Mouse (Mus musculus): Measurements from ENCODE around the gene Tmem145. TPM values are rescaled to one million over a fixed set of nuclear protein-coding genes. Genes with fewer than 3 reads are reported as not detected.
"Not testable (repeated sequence)": the region's sequence is repeated elsewhere in the genome, so short reads cannot be mapped to it uniquely, and the experiment has no call there.

Gene Tmem145
- total RNA-seq (2022), result under 1 TPM in 1 of 4 experiments, not detected in 3; 0.14 TPM

DNA sequence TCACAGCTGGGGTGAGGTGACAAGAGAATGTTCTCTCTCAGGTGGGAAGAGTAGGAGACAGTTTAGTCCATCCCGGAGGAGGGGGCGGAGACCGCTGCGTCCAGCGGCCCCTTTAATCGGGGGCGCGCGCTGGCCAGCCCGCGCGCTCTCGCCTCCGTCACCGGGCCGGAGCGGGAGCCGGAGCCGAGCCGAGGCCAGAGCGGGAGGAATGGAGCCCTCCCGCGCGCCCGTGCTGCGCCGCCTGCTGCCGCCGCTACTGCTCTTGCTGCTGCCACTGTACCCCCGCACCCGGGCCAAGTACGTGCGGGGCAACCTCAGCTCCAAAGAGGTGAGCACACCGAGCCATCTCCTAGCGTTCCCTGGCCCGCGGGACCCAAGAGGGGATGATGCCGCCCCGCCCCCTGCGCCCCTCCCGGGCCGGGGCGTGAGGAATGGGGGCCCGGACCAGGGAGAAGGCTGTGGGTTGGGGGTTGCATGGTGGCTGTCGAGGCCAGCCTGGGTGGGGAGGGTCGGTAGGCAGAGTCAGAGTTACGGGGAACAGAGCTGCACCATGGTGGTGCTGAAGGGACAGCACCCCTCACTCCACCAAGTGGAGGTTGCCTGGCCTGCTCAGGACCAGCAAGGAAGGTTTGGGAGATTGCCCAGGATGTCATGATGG lies at the start of gene Tmem145:
Tmem145 (plus strand) TSS at position 151 of the 658 bp plus-strand sequence.
- DNase-seq (ENCODE audit: low spot score), result no peak

DNA sequence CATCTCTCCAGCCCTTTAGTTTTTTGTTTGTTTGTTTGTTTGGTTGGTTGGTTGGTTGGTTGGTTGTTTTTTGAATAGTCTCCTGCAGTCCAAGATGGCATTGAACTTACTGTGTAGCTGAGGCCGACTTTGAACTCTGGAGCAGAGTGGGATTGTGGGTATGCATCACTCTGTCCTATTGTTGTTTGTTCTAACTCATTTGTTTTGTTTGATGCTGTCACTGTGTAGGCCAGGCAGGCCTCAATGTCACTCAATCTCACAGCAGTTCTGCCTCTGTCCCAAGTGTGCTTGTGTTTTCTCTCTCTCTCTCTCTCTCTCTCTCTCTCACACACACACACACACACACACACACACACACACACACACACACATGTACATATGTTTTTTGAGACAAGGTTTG lies 44.0 kb upstream of the Tmem145 start:
- no peak for DNase-seq (ENCODE audit: low spot score)

DNA sequence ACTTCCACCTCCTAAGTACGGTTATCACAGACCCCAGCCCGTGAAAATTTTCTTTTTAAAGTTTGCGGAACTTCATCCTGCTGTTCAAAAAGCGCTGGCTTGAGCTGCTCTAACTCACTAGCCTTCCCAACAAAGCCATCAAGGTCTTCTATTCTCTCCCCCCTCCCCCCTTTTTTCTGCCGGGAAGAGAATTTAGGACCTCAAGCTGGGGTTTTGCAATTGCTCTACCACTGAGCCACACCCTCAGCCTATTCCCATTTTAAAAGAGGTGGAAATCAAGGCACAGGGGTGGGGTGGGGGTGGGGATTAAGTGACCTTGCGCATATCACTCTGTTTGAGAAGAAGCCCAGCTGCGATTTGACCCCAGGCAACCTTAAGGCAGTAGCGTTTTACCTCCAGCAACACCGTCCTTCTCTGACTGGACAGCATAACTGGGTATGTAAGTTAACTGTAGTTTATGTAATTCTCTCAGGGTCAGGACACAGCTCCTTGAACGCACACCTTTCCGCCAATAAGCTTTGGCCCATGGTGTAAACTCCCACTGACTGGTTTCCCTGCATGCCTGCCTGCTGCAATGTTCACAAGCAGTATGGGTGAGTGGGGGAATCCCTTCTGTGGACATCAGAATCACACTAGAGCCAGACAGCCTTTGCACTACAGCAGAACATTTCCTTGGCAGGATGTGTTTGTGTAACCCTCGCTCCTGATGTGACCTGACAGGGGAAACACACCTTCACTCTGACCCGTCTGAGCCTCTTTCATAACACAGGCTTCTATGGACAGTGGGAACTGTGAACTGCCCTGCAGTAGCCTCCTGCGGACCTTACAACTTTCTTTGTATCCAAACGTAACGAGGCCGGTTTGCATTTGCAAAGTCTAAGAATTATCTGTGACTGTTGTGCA lies 41.7 kb upstream of the Tmem145 start:
- DNase-seq (ENCODE audit: low spot score), result no peak

DNA sequence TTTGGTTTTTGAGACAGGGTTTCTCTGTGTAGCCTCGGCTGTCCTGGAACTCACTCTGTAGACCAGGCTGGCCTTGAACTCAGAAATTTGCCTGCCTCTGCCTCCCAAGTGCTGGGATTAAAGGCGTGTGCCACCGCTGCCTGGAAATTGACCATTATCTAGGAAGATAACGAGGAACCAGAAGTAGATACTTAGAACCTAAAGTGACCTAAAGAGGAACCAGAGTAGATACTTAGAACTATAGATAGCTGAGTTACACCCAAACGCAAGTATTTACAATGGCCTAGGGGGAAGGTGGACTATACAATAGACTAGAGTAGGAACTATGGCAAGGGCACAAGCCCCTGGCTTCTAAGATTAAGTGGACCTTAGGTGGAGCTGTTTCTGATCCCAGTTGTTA lies 40.2 kb upstream of the Tmem145 start:
- not testable (repeated sequence) for DNase-seq (ENCODE audit: low spot score)

DNA sequence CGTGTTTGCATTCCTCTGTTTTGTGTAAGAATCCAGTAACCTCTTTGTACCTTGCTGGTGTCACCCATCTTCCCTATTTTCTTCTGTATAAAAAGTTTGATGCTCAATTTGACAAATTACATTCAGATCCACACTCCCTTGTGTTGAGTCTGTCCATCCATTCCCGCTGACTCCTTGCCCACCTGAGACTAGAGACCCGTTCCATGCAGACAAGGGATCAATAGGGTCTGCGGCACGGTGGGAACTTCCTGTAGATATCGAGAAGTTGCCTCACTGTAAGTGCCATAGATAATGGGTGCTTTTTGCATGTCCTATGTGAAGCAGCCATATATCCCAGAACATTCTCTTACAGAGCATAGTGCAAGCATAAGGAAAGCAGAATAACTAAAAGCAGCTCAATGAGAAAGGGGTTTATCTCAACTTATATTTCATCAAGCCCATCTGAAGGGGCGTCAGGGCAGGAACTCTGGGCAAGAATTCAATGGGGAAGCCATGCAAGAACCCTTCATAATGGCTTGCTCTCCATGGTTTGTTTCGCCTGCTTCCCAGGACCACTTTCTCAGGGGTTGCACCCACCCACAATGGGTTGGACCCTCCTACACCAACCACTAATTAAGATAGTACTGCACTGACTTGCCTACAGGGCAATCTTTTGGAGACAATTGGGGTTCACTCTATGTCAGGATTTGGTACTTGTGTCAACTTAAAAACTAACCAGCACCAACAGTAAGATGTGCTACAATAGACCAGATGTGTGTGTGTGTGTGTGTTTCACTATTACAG lies 39.5 kb upstream of the Tmem145 start:
- DNase-seq (ENCODE audit: low spot score), result no peak

DNA sequence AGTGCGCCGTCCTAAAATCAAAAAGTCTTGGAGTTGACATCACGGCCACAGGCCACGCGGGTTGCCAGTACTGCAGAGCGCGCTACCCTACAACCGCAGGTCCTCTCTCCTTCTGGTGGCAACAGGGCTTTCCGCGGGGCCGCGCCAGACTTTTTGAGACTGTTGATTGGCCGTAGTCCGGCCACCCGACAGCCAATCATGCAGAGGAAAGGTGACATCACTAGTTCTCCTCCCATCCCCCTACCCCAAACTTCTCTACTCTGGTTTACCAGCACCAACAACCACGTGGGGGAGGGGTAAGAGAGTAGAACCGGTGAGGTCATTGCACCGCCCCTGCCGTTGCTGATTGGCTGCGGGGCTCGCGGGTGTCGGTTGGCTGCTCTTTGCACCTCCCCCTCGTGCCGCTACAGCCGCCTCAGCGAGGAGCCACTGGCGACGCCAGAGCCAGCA lies 38.6 kb upstream of the Tmem145 start, which contains the start of gene Cic:
Cic (plus strand) TSS at position 404 of the 450 bp plus-strand sequence.
- DNase-seq (ENCODE audit: low spot score), result peak; percentile 99

DNA sequence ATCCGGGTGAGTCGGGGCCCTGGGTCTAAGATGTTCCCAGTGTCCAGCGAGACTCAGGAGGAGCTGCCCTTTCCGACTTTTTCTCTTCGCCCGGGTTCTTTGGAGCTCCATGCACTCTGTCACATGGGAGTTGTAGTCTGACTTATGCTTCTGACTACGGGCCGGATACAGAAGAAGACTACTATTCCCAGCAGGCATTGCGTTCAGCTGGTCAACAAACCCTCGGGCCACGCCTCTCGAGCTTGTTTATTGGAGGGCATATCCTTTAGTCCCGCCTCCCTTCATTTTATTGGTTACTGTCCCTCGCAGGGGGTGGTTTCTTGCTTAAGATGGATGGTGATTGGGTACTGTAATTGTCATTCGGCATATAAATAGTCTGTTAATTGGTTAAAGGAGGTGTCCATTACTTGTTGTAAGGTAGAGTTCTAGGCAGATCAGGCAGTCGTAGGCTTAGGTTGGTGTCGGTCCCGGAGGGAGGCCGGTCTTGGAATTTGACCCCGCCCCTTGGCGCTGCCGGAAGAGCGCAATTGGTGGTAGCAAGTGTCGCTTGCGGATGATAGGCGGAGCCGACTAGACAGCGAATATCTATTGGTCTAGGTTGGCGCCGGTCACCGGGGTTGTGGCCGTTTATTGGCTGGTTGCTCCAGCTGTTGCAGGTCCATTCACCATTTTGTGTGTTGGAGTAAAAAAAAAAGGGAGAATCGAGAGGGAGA lies 38.0 kb upstream of the Tmem145 start:
- peak; percentile 100 for DNase-seq (ENCODE audit: low spot score)

DNA sequence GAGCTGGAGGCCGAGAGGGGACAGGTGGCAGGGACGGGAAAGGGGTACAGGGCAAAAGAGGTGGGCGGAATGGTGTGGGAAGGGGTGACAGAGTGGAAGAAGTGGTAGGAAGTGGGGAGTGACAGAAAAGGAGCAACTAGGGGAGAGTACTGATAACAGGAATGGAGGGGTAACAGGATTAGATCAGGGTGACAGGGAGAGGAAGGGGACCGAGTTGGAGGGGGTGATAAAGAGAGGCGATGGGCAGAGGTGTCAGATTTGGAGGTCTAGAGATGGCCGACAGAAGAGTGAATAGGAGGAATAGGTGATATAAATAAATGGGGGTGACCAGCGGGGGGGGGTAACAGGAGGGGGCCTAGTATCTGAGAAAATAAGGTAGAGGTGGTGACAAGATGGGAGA lies 37.3 kb upstream of the Tmem145 start:
- no peak for DNase-seq (ENCODE audit: low spot score)

DNA sequence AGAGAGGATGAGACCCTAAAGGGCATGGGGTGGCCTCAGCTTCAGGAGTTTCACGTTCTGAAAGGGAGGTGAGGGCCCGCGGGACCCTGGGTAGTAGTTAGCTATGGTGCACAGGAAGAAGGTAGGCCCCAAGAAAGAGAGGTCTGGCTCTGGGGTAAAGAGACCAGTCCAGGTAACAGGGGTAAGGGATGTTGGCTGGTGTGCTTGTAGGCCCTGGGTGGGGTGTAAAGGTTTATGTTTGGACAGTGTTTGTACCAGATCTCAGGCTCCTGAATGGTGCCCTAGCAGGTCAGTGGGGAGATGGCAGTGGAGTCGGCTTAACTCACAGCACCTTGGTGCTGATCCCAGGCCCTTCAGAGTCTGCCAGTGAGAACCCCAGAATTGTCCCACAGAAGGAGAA lies 36.9 kb upstream of the Tmem145 start:
- DNase-seq (ENCODE audit: low spot score), result no peak

DNA sequence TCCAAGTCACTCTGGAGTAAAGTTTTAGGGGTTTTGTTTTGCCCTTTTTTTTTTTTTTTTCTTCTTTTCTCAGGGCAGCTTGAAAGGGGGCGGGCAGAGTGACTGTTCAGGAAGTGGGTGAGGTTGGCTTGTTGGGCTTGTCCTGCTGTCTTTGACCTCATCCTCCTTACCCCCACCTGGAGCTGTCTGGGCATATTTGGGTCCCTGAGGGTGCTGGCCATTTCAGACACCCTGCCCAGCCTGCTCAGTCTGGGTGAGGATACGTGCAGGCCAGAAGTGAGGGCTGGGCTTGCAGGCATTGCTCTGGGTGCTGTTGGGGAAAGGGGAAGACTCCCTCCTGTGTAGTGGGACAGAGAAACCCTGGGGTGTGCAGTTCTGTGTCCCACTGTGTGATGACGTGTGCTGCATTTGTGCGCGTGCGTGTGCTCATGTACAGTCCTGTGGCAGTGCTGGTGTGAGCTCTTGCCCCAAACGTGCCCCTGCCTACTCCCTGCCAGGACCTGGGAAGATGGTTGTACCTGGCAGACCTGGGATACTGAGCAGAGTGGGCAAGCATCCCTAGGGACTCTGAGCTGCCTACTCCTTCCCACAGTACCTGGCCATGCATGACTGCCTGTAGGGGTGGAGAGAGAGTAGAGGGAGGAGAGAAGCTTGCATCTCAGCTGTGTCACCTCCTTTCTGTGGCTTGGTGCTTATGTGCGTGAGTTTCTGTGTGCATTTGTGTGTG lies 36.2 kb upstream of the Tmem145 start:
- DNase-seq (ENCODE audit: low spot score), result no peak

DNA sequence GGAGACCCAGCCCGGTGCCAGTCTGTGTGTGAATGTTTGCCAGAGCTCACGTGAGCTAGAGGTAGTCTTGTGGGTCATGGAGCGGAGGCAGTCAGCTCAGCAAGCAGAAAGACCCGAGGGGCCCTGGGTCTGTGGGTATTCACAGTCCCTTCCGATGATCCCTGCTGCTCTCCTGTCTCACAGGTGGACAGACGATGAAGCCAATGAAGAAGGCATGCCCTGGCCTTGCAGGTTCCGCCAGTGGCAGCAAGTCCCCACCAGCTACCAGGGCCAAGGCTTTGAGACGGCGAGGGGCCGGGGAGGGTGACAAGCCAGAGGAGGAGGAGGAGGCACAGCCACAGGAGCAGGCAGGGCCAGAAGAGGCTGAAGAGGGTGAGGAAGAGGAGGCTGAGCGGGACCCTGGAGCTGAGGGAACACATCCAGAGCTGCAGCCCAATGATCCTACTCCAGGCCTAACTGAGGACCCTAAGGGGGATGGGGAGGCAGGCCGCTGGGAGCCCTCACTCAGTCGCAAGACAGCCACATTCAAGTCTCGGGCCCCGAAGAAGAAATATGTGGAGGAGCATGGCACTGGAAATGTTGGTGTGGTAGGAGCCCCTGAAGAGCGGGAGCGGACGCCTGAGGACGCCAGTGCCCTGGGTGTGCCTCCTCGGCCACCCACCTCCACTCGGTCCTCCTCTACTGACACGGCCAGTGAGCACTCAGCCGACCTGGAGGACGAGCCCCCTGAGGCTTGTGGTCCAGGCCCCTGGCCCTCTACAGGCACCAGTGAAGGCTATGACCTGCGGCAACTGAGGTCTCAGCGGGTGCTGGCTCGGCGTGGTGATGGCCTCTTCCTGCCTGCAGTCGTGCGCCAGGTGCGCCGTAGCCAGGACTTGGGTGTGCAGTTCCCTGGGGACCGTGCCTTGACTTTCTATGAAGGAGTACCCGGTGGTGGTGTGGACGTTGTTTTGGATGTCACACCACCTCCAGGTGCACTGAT lies 35.0 kb upstream of the Tmem145 start:
- no peak for DNase-seq (ENCODE audit: low spot score)

DNA sequence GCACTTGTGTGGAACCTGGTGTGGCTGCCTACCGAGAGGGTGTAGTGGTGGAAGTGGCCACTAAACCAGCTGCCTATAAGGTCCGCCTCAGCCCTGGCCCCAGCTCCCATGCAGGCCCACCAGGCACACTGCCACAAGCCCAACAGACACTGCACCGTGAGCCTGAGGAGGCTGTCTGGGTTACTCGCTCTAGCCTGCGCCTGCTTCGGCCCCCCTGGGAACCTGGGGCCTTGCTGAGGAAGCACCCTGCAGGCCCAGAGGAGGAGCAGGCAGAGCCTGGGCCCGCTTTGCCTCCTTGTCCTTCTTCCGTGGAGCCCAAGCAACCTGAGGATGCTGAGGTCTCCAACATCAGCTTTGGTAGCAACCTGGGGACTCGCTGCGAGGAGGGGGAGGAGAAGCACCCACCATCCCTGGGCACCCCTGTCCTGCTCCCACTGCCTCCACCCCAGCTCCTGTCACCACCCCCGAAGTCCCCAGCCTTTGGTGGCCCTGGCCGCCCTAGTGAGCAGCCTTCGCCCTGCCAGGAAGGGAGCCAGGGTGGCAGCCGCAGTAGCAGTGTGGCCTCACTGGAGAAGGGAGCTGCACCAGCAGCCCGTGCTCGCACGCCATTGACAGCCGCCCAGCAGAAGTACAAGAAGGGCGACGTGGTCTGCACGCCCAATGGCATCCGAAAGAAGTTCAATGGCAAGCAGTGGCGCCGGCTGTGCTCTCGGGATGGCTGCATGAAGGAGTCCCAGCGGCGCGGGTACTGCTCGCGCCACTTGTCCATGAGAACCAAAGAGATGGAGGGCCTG lies 34.1 kb upstream of the Tmem145 start:
- no peak for DNase-seq (ENCODE audit: low spot score)

DNA sequence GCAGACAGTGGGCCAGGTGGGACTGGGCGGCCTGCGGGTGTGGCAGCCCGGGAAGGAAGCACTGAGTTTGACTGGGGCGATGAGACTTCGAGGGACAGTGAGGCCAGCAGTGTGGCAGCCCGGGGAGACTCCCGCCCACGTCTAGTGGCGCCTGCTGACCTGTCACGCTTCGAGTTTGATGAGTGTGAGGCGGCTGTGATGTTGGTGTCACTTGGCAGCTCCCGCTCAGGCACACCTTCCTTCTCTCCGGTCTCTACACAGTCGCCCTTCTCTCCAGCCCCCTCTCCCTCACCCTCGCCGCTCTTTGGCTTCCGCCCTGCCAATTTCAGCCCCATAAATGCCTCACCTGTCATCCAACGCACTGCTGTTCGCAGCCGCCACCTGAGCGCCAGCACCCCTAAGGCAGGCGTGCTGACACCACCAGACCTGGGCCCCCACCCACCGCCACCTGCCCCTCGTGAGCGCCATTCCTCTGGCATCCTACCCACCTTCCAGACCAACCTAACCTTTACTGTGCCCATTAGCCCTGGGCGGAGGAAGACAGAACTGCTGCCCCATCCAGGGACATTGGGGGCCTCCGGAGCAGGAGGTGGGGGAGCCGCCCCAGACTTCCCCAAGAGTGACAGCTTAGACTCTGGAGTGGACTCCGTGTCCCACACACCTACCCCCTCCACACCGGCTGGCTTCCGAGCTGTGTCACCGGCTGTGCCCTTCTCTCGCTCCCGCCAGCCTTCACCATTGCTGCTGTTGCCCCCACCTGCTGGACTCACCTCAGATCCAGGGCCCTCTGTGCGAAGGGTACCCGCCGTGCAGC lies 33.3 kb upstream of the Tmem145 start:
- no peak for DNase-seq (ENCODE audit: low spot score)

DNA sequence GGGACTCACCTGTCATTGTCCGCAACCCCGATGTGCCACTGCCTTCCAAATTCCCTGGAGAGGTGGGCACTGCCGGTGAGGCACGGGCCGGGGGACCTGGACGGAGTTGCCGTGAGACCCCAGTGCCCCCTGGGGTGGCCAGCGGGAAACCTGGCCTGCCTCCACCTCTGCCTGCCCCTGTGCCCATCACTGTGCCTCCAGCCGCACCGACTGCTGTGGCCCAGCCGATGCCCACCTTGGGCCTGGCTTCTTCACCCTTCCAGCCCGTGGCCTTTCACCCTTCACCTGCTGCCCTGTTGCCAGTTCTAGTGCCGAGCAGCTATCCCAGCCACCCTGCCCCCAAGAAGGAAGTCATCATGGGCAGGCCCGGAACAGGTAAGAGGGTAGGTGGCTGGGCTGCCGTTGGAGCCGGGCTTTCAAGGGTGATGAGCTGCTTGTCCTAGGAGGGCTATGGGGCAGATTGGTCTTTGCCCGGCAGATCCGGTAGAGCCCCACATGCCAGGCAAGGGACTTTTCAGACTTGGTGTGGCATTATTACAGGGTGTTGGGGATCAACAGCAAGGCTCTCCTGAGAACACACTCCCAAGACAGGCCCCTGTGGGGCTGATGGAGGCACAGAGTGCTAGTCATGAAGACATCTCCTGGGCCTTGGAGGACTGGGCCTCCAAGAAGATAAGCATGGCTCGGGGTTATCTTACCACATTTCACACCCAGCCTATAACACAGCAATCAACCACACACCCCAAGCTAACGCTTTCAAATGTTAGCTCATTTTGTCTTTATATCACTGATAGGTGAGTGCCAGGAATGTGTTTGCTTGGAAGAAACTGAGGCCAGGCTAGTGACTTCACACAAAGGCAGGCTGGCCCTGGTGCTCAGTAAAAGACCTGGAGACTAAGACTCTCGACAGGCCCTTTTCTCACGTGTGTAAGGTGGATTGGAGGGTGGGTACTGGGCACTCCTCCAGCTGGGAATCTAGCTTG lies 32.4 kb upstream of the Tmem145 start:
- DNase-seq (ENCODE audit: low spot score), result no peak

DNA sequence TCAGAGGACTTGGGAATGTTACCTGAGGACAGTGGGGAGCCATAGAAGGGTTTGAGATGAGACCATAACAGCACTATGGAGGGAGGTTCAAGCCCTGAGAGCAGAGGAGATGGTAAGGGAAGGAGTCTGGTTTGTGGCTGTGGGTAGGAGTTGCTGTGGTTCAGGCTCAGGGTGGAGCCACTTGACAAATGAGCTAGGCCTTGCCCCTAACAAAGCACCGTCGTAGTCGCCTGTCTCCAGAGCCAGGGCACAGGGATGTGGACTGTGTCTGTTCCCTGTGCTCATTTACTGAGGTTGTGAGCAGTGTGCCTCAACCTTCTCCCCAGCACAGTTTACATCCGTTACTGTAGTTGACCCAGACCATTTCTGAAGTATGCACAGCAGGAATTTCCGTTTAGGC lies 31.3 kb upstream of the Tmem145 start:
- no peak for DNase-seq (ENCODE audit: low spot score)

DNA sequence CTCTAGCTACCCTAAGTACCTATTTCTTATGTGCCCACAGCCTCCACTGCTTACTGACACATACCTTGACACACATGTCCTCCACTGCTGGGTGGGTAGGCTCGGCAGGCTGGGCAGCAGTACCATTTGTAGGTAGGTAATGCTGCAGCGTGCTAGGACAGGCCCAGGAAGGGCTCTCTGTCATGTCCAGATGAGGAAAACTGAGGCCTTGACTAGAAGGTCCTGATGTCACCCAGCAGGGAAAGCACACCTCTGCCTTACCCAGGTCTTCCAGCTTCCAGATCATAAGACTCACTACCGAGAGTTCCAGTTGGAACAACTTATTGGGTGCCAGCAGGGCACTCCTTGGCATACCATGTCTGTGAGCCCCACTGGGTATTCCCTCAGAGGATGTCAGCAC lies 30.9 kb upstream of the Tmem145 start:
- no peak for DNase-seq (ENCODE audit: low spot score)

Measured in heart, adult 8-10 months (tissue).